Mouse (Mus musculus) NIH3T3 (cell line): ENCODE measurements at regions not wholly inside any gene's neighbourhood (a gene's known extent, or its start where the extent isn't known, plus 50 kb on each side); places are given as distances from the start of the nearest gene placed in this dataset.

Experiments
- DNase-seq: peaks from one replicate; pipeline ENCODE4 v3.0.0-alpha.2; 2012; ENCODE audit warnings: low read depth

- no peak for DNase-seq
Measured at GRCm38 (mm10) chr16:63319602-63320001, 465.5 kb downstream of the Pros1 start.

GRCm38 (mm10) chr16:63351511-63352125 lies 497.5 kb downstream of the Pros1 start:
- no peak for DNase-seq

- no peak for DNase-seq
Measured at GRCm38 (mm10) chr16:63369868-63370267, 494.1 kb downstream of the Epha3 start.

GRCm38 (mm10) chr16:63371275-63371674 lies 492.7 kb downstream of the Epha3 start:
- DNase-seq = no peak

GRCm38 (mm10) chr16:63404976-63405375 lies 459.0 kb downstream of the Epha3 start:
- no peak for DNase-seq

GRCm38 (mm10) chr16:63412656-63413055 lies 451.3 kb downstream of the Epha3 start:
- DNase-seq = no peak

- no peak for DNase-seq
Measured at GRCm38 (mm10) chr16:63452301-63452700, 411.7 kb downstream of the Epha3 start.

GRCm38 (mm10) chr16:63466615-63467014 lies 397.4 kb downstream of the Epha3 start:
- no peak for DNase-seq

GRCm38 (mm10) chr16:63468851-63469250 lies 395.1 kb downstream of the Epha3 start:
- no peak for DNase-seq
